Comparison of ENCODE assay signal across 22 mouse cellular contexts in the genomic region with DNA sequence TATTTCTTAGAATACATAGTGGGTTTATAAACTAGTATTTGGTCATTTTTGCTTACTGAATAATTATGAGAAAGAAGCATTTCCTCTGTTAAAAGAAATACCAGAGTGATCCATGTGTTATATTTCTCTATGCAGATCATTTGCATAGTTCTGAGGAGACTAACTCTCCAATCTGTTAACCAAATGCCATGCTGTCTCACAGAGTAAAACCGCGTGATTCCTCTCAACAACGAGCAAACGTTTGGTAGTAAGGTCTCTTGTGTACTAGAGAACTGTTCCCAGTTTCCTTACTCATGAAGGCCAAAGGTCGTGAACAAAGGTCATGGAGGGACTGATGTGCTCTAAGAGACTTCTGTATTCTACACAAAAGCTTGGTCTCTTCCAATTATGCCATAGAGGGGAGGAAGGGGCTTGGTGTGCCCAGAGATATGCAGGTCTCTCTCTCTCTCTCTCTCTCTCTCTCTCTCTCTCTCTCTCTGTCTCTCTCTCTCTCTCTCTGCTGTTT.
DNase-seq lines count a peak whose midpoint lies in the region; ATAC-seq lines count a peak whose summit lies in the region.
"Had no signal": no experiment of that assay in that cellular context is flagged by ENCODE, and none has a peak within 500 bp of the region (broad histone marks: within the 10 kb centered on the region; RNA-seq: fewer than 3 reads in every experiment).

No protein-coding gene starts in this region.

- WGBS in hindbrain, embryonic 10.5 days: 40% methylated on average over 5 of the region's 5 CpGs
- 51% methylated on average over 5 of the region's 5 CpGs for WGBS in hindbrain, embryonic 12.5 days

- no peak overlapping the region for H3K4me3 ChIP-seq in hindbrain, embryonic 10.5 days
- H3K4me3 ChIP-seq in hindbrain, embryonic 12.5 days: no peak overlapping the region
- H3K4me3 ChIP-seq: forebrain, embryonic 10.5 days; forebrain, embryonic 15.5 days; gastrocnemius, adult 2 months; hindbrain, embryonic 15.5 days had no signal

- peak; percentile 54 for DNase-seq in embryo, embryonic 10 days (ENCODE audit: low spot score)
- DNase-seq in embryo, embryonic 9.5 days (ENCODE audit: extremely low spot score): no peak
- peak; percentile 17 for DNase-seq in hindbrain, embryonic 10.5 days (ENCODE audit: low spot score)
- DNase-seq in mesoderm, embryonic 11.5 days (ENCODE audit: low read depth, low spot score): peak; percentile 21
- DNase-seq in retina, postnatal 1 day: no peak
- DNase-seq: adrenal gland, adult 8-10 months; adrenal gland, postnatal 25 days; cerebellum, adult 11-12 months; cerebellum, adult 8-10 months; cerebellum, postnatal 10 days; cerebellum, postnatal 36 days; gastrocnemius, adult 2 months; gastrocnemius, postnatal 14 days; heart, adult 11 months; heart, postnatal 36 days had no signal

- H3K9ac ChIP-seq in hindbrain, embryonic 12.5 days: no peak overlapping the region
- H3K9ac ChIP-seq: forebrain, embryonic 15.5 days; hindbrain, embryonic 15.5 days had no signal

- no peaks in the 10 kb centered on the region for H3K9me3 ChIP-seq in hindbrain, embryonic 10.5 days
- no peaks in the 10 kb centered on the region for H3K9me3 ChIP-seq in hindbrain, embryonic 12.5 days (replicated peaks)
- H3K9me3 ChIP-seq: forebrain, embryonic 10.5 days; forebrain, embryonic 15.5 days; hindbrain, embryonic 15.5 days had no signal

- peaks cover 3% of the 10 kb centered on the region; the same call in 1 of the 2 replicates for H3K4me1 ChIP-seq in hindbrain, embryonic 10.5 days (replicated peaks)
- no peaks in the 10 kb centered on the region for H3K4me1 ChIP-seq in hindbrain, embryonic 12.5 days
- H3K4me1 ChIP-seq: forebrain, embryonic 10.5 days; forebrain, embryonic 15.5 days; hindbrain, embryonic 15.5 days had no signal

- ATAC-seq in hindbrain, embryonic 12.5 days (ENCODE audit: low FRiP score): no peak
- ATAC-seq: activated CD4-positive, CD25-positive, alpha-beta regulatory T cell, adult 4 months; forebrain, embryonic 15.5 days; intestine, postnatal 0 days had no signal

- no peaks in the 10 kb centered on the region for H3K36me3 ChIP-seq in hindbrain, embryonic 10.5 days
- H3K36me3 ChIP-seq in hindbrain, embryonic 12.5 days: no peaks in the 10 kb centered on the region
- H3K36me3 ChIP-seq: forebrain, embryonic 10.5 days; forebrain, embryonic 15.5 days; hindbrain, embryonic 15.5 days had no signal

- H3K4me2 ChIP-seq in hindbrain, embryonic 12.5 days (replicated peaks): no peak overlapping the region
- H3K4me2 ChIP-seq: forebrain, embryonic 15.5 days; heart, embryonic 11.5 days; hindbrain, embryonic 15.5 days had no signal

- H3K27me3 ChIP-seq in hindbrain, embryonic 10.5 days (ENCODE audit: insufficient read depth, poor library complexity, severe bottlenecking): no peaks in the 10 kb centered on the region
- no peaks in the 10 kb centered on the region for H3K27me3 ChIP-seq in hindbrain, embryonic 12.5 days
- H3K27me3 ChIP-seq: forebrain, embryonic 15.5 days; hindbrain, embryonic 15.5 days had no signal

- H3K27ac ChIP-seq in hindbrain, embryonic 10.5 days: no peak overlapping the region
- H3K27ac ChIP-seq in hindbrain, embryonic 12.5 days: no peak overlapping the region
- H3K27ac ChIP-seq: forebrain, embryonic 10.5 days; forebrain, embryonic 15.5 days; gastrocnemius, adult 2 months; hindbrain, embryonic 15.5 days had no signal

Comparison
In these comparisons a context has a peak if more than half of its experiments do, and no peak if none do; other contexts are left out.
1. DNase-seq: peak in embryo, embryonic 10 days (single experiment), hindbrain, embryonic 10.5 days (single experiment) and mesoderm, embryonic 11.5 days (single experiment); none in embryo, embryonic 9.5 days (single experiment) and retina, postnatal 1 day (single experiment).